Mouse (Mus musculus) MEL (cell line): Measurements from ENCODE around the gene Olfm4. TPM values are rescaled to one million over a fixed set of nuclear protein-coding genes. Genes with fewer than 3 reads are reported as not detected.

Experiments used
- DNase-seq: peaks from one replicate; pipeline ENCODE4 v3.0.0; 2011; ENCODE audit warnings: low read depth, low spot score
- H3K27ac ChIP-seq: 2 replicates; pipeline ENCODE4 v1.5.1; 2012; ENCODE audit warnings: low read depth, mild to moderate bottlenecking, control low read depth, low read length, moderate library complexity; ENCODE audit not compliant: control insufficient read depth
- H3K27me3 ChIP-seq, 2 experiments: fragments of 150-350 bp in 1 of 2; sonication (generic) in 1 of 2; 2 replicates each; pipeline ENCODE4 v1.6.1; 2012; ENCODE audit warnings: low read length in 2 of 2, mild to moderate bottlenecking in 2 of 2, improper control_type of control experiment in 1 of 2, moderate library complexity in 1 of 2; ENCODE audit not compliant: insufficient read depth in 2 of 2, control insufficient read depth in 1 of 2
- H3K36me3 ChIP-seq, 2 experiments: 2 replicates each; pipeline ENCODE4 v1.6.1; 2012 to 2014; ENCODE audit warnings: low read length in 2 of 2, improper control_type of control experiment in 1 of 2, inconsistent platforms in 1 of 2, mild to moderate bottlenecking in 1 of 2; ENCODE audit not compliant: insufficient read depth in 2 of 2, control insufficient read depth in 1 of 2
- H3K4me1 ChIP-seq, 2 experiments: fragments of 150-350 bp in 1 of 2; sonication (generic) in 1 of 2; 2 replicates each; pipeline ENCODE4 v1.6.1; 2012; ENCODE audit warnings: low read length in 2 of 2, improper control_type of control experiment in 1 of 2, mild to moderate bottlenecking in 1 of 2; ENCODE audit not compliant: insufficient read depth in 2 of 2, control insufficient read depth in 1 of 2
- H3K4me3 ChIP-seq, 2 experiments: fragments of 150-350 bp in 1 of 2; sonication (generic) in 1 of 2; 2 replicates each; pipeline ENCODE4 v1.5.1; 2012; ENCODE audit warnings: low read depth in 2 of 2, low read length in 2 of 2, mild to moderate bottlenecking in 2 of 2, moderate library complexity in 2 of 2, control low read depth in 1 of 2, improper control_type of control experiment in 1 of 2; ENCODE audit not compliant: control insufficient read depth in 1 of 2, insufficient read depth in 1 of 2
- H3K79me2 ChIP-seq: 2 replicates; pipeline ENCODE4 v1.6.1; 2012; ENCODE audit warnings: mild to moderate bottlenecking, low read length, moderate library complexity; ENCODE audit not compliant: control insufficient read depth, poor library complexity, insufficient read depth
- H3K9ac ChIP-seq: 2 replicates; pipeline ENCODE4 v1.6.1; 2012; ENCODE audit warnings: low read depth, mild to moderate bottlenecking, control low read depth, low read length, moderate library complexity; ENCODE audit not compliant: control insufficient read depth, poor library complexity, severe bottlenecking
- H3K9me3 ChIP-seq: fragments of 150-350 bp; sonication (generic); replicated peaks from 2 replicates; pipeline ENCODE4 v1.6.1; 2012; ENCODE audit warnings: mild to moderate bottlenecking, low read length, improper control_type of control experiment, moderate library complexity; ENCODE audit not compliant: insufficient read depth
- CHD1 ChIP-seq: IDR thresholded peaks from 2 replicates; pipeline ENCODE4 v1.6.1; 2012; ENCODE audit warnings: low read depth, mild to moderate bottlenecking, inconsistent platforms, low read length, improper control_type of control experiment
- CHD2 ChIP-seq: IDR thresholded peaks from 2 replicates; pipeline ENCODE4 v1.6.1; 2011; ENCODE audit warnings: low read length, improper control_type of control experiment
- CTCF ChIP-seq, 3 experiments: IDR thresholded peaks in 2 of 3; conservative IDR thresholded peaks in 1 of 3; 2 replicates each; pipeline ENCODE4 v1.5.1; 2011 to 2012; ENCODE audit warnings: low read length in 3 of 3, low read depth in 2 of 3, mild to moderate bottlenecking in 2 of 3, improper control_type of control experiment in 1 of 3, inconsistent platforms in 1 of 3, mixed read lengths in 1 of 3, moderate library complexity in 1 of 3; ENCODE audit not compliant: control insufficient read depth in 1 of 3, insufficient read depth in 1 of 3, poor library complexity in 1 of 3, severe bottlenecking in 1 of 3
- E2F4 ChIP-seq: IDR thresholded peaks from 2 replicates; pipeline ENCODE4 v1.6.1; 2011; ENCODE audit warnings: low read depth, low read length, improper control_type of control experiment, borderline replicate concordance
- ELF1 ChIP-seq: IDR thresholded peaks from 2 replicates; pipeline ENCODE4 v1.6.1; 2014; ENCODE audit warnings: low read depth, mild to moderate bottlenecking, inconsistent platforms, low read length, improper control_type of control experiment, moderate library complexity
- GABPA ChIP-seq: IDR thresholded peaks from 2 replicates; pipeline ENCODE4 v1.6.1; 2012; ENCODE audit warnings: low read depth, mild to moderate bottlenecking, inconsistent platforms, low read length, improper control_type of control experiment, moderate library complexity
- JUND ChIP-seq: IDR thresholded peaks from 2 replicates; pipeline ENCODE4 v1.6.1; 2011; ENCODE audit warnings: low read depth, mild to moderate bottlenecking, improper control_type of control experiment, low read length
- MAFK ChIP-seq: IDR thresholded peaks from 2 replicates; pipeline ENCODE4 v1.6.1; 2011; ENCODE audit warnings: low read depth, mild to moderate bottlenecking, low read length, improper control_type of control experiment, borderline replicate concordance
- MAX ChIP-seq: IDR thresholded peaks from 2 replicates; pipeline ENCODE4 v1.6.1; 2011; ENCODE audit warnings: low read length, improper control_type of control experiment
- MAZ ChIP-seq: IDR thresholded peaks from 2 replicates; pipeline ENCODE4 v1.6.1; 2012; ENCODE audit warnings: low read depth, mild to moderate bottlenecking, inconsistent platforms, low read length, improper control_type of control experiment
- MXI1 ChIP-seq: IDR thresholded peaks from 2 replicates; pipeline ENCODE4 v1.6.1; 2011; ENCODE audit warnings: mild to moderate bottlenecking, low read depth, low read length, improper control_type of control experiment
- NRF1 ChIP-seq: IDR thresholded peaks from 2 replicates; pipeline ENCODE4 v1.6.1; 2014; ENCODE audit warnings: low read depth, mild to moderate bottlenecking, inconsistent platforms, low read length, improper control_type of control experiment, moderate library complexity; ENCODE audit not compliant: poor library complexity, insufficient read depth, severe bottlenecking
- POLR2AphosphoS2 ChIP-seq: IDR thresholded peaks from 2 replicates; pipeline ENCODE4 v1.6.1; 2011; ENCODE audit warnings: low read length, improper control_type of control experiment
- POLR2AphosphoS5 ChIP-seq: IDR thresholded peaks from 2 replicates; pipeline ENCODE4 v1.6.1; 2012; ENCODE audit warnings: low read depth, borderline replicate concordance, mild to moderate bottlenecking, inconsistent platforms, low read length, moderate library complexity, mixed read lengths
- RAD21 ChIP-seq: IDR thresholded peaks from 2 replicates; pipeline ENCODE4 v1.6.1; 2011; ENCODE audit warnings: mild to moderate bottlenecking, low read depth, low read length, improper control_type of control experiment
- RCOR1 ChIP-seq: IDR thresholded peaks from 2 replicates; pipeline ENCODE4 v1.6.1; 2012; ENCODE audit warnings: low read depth, mild to moderate bottlenecking, inconsistent platforms, low read length, improper control_type of control experiment
- TBP ChIP-seq: IDR thresholded peaks from 2 replicates; pipeline ENCODE4 v1.8.0; 2011; ENCODE audit warnings: low read depth, low read length, improper control_type of control experiment
- TCF12 ChIP-seq: IDR thresholded peaks from 2 replicates; pipeline ENCODE4 v1.6.1; 2014; ENCODE audit warnings: low read depth, mild to moderate bottlenecking, inconsistent platforms, low read length, improper control_type of control experiment, moderate library complexity
- UBTF ChIP-seq: IDR thresholded peaks from 2 replicates; pipeline ENCODE4 v1.6.1; 2012; ENCODE audit warnings: low read depth, mild to moderate bottlenecking, inconsistent platforms, low read length, improper control_type of control experiment, moderate library complexity, borderline replicate concordance; ENCODE audit not compliant: insufficient read depth
- ZNF384 ChIP-seq: IDR thresholded peaks from 2 replicates; pipeline ENCODE4 v1.6.1; 2012; ENCODE audit warnings: low read depth, mild to moderate bottlenecking, inconsistent platforms, low read length, improper control_type of control experiment
- polyA plus RNA-seq, 2 experiments: library from polyadenylated mRNA; stranded (reverse) in 1 of 2; unstranded in 1 of 2; fragments of >175 nt in 1 of 2; fragments of >200 nt in 1 of 2; gene quantifications; 2 replicates each; pipeline versions ENCODE4 v1.2.1 to v1.2.4; 2012; ENCODE audit warnings: low replicate concordance in 2 of 2, low read depth in 1 of 2; ENCODE audit not compliant: insufficient read length in 2 of 2, insufficient read depth in 1 of 2, missing spikeins in 1 of 2
- total RNA-seq: library from RNA; depleted of rRNA; stranded (reverse); fragments of 300-350 nt; gene quantifications from 2 replicates; pipeline ENCODE4 v1.2.3, GENCODE M21; 2012

Gene Olfm4
- total and polyA plus RNA-seq, 3 experiments = not detected

GRCm38 (mm10) chr14:80047368-80048101, 63.7 kb downstream of the Olfm4 start:
- H3K4me1 ChIP-seq = no peaks in the 10 kb centered on the region
- no peak for DNase-seq

GRCm38 (mm10) chr14:80055725-80056124, 71.8 kb downstream of the Olfm4 start:
- DNase-seq = no peak
- Histone ChIP-seq H3K4me1 (no peaks in the 10 kb centered on the region), H3K4me3 (no peak overlapping the region), H3K36me3 (no peaks in the 10 kb centered on the region), H3K79me2 (no peaks in the 10 kb centered on the region), H3K9me3 (no peaks in the 10 kb centered on the region), H3K9ac (no peak overlapping the region), H3K27me3 (no peaks in the 10 kb centered on the region), H3K27ac (no peak overlapping the region)
- TF ChIP-seq TBP (no peak), GABPA (no peak), MXI1 (no peak), JUND (no peak), RAD21 (no peak), UBTF (no peak), NRF1 (no peak), MAZ (no peak), TCF12 (no peak), CHD1 (no peak), ZNF384 (no peak), CTCF (IDR thresholded peaks at IDR 0.05 in 2 of 3, conservative IDR thresholded peaks at IDR 0.05 in 1 of 3; ENCODE audit: control insufficient read depth in 1 of 3, insufficient read depth in 1 of 3, low read depth in 2 of 3, low read length in 3 of 3, poor library complexity in 1 of 3, severe bottlenecking in 1 of 3) (no peak)

More at GRCm38 (mm10) chr14:80047368-80048101, 63.7 kb downstream of the Olfm4 start:
- Histone ChIP-seq H3K79me2 (no peaks in the 10 kb centered on the region), H3K27me3 (no peaks in the 10 kb centered on the region), H3K9ac (no peak overlapping the region), H3K9me3 (no peaks in the 10 kb centered on the region), H3K4me3 (no peak overlapping the region), H3K36me3 (no peaks in the 10 kb centered on the region), H3K27ac (no peak overlapping the region)
- TF ChIP-seq POLR2AphosphoS2 = no peak
- TF ChIP-seq RCOR1 = no peak
- no peak for TF ChIP-seq UBTF
- TF ChIP-seq CHD2 = no peak
- TF ChIP-seq E2F4 = no peak
- TF ChIP-seq TCF12 = no peak
- TF ChIP-seq ELF1 = no peak
- no peak for TF ChIP-seq POLR2AphosphoS5
- no peak for TF ChIP-seq MAZ
- TF ChIP-seq MAFK = no peak
- no peak for TF ChIP-seq MAX
